Mouse (Mus musculus) ES-E14 (cell line): Measurements from ENCODE around the gene Tnik. TPM values are rescaled to one million over a fixed set of nuclear protein-coding genes. Genes with fewer than 3 reads are reported as not detected.
A peak's percentile ranks its signal among the peaks of the same experiment; 100 is the strongest.

ENCODE experiments used
- DNase-seq: peaks from one replicate; pipeline ENCODE4 v3.0.0-alpha.2; 2013; ENCODE audit warnings: low read depth, low spot score
- H3K27ac ChIP-seq: 2 replicates; pipeline ENCODE4 v1.5.1; 2012; ENCODE audit warnings: low read depth, mild to moderate bottlenecking, low read length, moderate library complexity, mixed read lengths; ENCODE audit not compliant: poor library complexity, insufficient read depth, severe bottlenecking
- H3K36me3 ChIP-seq: 2 replicates; pipeline ENCODE4 v1.6.1; 2012; ENCODE audit warnings: mild to moderate bottlenecking, low read length, moderate library complexity, mixed read lengths; ENCODE audit not compliant: control insufficient read depth, poor library complexity, insufficient read depth, severe bottlenecking
- H3K4me1 ChIP-seq, 2 experiments: fragments of 150-350 bp in 1 of 2; sonication (generic) in 1 of 2; 2 replicates each; pipeline ENCODE4 v1.6.1; 2012; ENCODE audit warnings: low read length in 2 of 2, mild to moderate bottlenecking in 1 of 2, mixed read lengths in 1 of 2; ENCODE audit not compliant: control insufficient read depth in 2 of 2, insufficient read depth in 2 of 2, poor library complexity in 1 of 2
- H3K4me3 ChIP-seq, 2 experiments: fragments of 150-350 bp in 1 of 2; sonication (generic) in 1 of 2; 2 replicates each; pipeline ENCODE4 v1.5.1; 2012; ENCODE audit warnings: low read length in 2 of 2, low read depth in 1 of 2, mild to moderate bottlenecking in 1 of 2, mixed read lengths in 1 of 2; ENCODE audit not compliant: insufficient read depth in 1 of 2, poor library complexity in 1 of 2, severe bottlenecking in 1 of 2
- H3K9ac ChIP-seq: 2 replicates; pipeline ENCODE4 v1.6.1; 2012; ENCODE audit warnings: low read depth, mild to moderate bottlenecking, low read length, mixed read lengths; ENCODE audit not compliant: poor library complexity, insufficient read depth, severe bottlenecking
- H3K9me3 ChIP-seq: fragments of 150-350 bp; sonication (generic); 2 replicates; pipeline ENCODE4 v1.6.1; 2012; ENCODE audit warnings: low read depth, mild to moderate bottlenecking, low read length; ENCODE audit not compliant: control insufficient read depth, insufficient read depth
- CHD2 ChIP-seq: IDR thresholded peaks from 2 replicates; pipeline ENCODE4 v1.6.1; 2014; ENCODE audit warnings: mild to moderate bottlenecking, low read depth, low read length, inconsistent platforms
- HCFC1 ChIP-seq: IDR thresholded peaks from 2 replicates; pipeline ENCODE4 v1.6.1; 2012; ENCODE audit warnings: low read length, inconsistent platforms, borderline replicate concordance; ENCODE audit not compliant: insufficient read depth
- MAFK ChIP-seq: IDR thresholded peaks from 2 replicates; pipeline ENCODE4 v1.6.1; 2014; ENCODE audit warnings: mild to moderate bottlenecking, low read depth, low read length, inconsistent platforms; ENCODE audit not compliant: insufficient read depth
- ZC3H11A ChIP-seq: IDR thresholded peaks from 2 replicates; pipeline ENCODE4 v1.6.1; 2012; ENCODE audit warnings: low read depth, mild to moderate bottlenecking, inconsistent platforms, low read length, borderline replicate concordance
- ZNF384 ChIP-seq: IDR thresholded peaks from 2 replicates; pipeline ENCODE4 v1.6.1; 2012; ENCODE audit warnings: low read depth, low read length, inconsistent platforms
- in situ Hi-C, 2 experiments: fragments of 600-800 bp; cut with MboI; formaldehyde crosslinking; loops; one replicate each; pipeline ENCODE4 v1.15.1; 2025; ENCODE audit warnings: low sequenced_read_pairs in 2 of 2, inconsistent platforms in 1 of 2; ENCODE audit not compliant: unreplicated experiment in 2 of 2
- total RNA-seq: library from RNA; depleted of rRNA; stranded (reverse); fragments of 300-350 nt; gene quantifications from 2 replicates; pipeline ENCODE4 v1.2.3, GENCODE M21; 2012

Tnik gene
- total RNA-seq, 1 experiment: 2.6 TPM

- in situ Hi-C loops: no loop called here
- Histone ChIP-seq H3K4me1 (no peaks in the 10 kb centered on the region), H3K27ac (no peak overlapping the region), H3K9me3 (no peaks in the 10 kb centered on the region), H3K36me3 (no peaks in the 10 kb centered on the region), H3K9ac (no peak overlapping the region), H3K4me3 (no peak overlapping the region)
- no peak for TF ChIP-seq ZC3H11A
- TF ChIP-seq HCFC1: no peak
- TF ChIP-seq MAFK: no peak
- TF ChIP-seq ZNF384: no peak
- no peak for TF ChIP-seq CHD2
- no peak for DNase-seq
Measured at GRCm38 (mm10) chr3:28558328-28558871, 295.4 kb downstream of the Tnik start.

DNA sequence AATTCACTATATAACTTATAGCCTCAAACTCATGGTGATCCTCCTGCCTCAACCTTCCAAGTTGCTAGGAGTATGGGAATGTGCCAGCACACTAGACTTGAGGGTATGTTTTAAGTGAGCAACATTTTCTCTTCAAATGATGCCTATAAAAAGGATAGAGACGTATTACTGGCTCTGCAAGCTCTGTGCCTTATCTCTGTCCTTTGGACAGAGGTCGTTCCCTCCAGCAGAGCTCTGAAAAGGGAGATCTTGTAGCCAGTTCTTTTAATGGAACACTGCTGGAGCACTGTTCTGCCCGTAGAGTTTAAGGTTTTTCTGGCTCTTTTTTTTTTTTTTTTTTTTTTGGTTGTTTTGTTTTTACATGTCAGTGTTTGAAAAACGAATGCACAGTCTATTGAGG lies 298.4 kb downstream of the Tnik start:
- no peak for DNase-seq
- TF ChIP-seq ZC3H11A (no peak), MAFK (no peak), ZNF384 (no peak), CHD2 (no peak), HCFC1 (no peak)
- in situ Hi-C loops: loop anchor here in 1 of 2 experiments (10.0 kb wide), 1 partner anchor 413 kb away; no protein-coding TSS in a partner anchor
- no peaks in the 10 kb centered on the region for H3K36me3 ChIP-seq
- H3K27ac ChIP-seq: no peak overlapping the region
- no peaks in the 10 kb centered on the region for H3K4me1 ChIP-seq
- no peak overlapping the region for H3K4me3 ChIP-seq
- no peak overlapping the region for H3K9ac ChIP-seq
- no peaks in the 10 kb centered on the region for H3K9me3 ChIP-seq

GRCm38 (mm10) chr3:28562612-28563332 lies 299.8 kb downstream of the Tnik start:
- H3K27ac ChIP-seq: no peak overlapping the region
- no peaks in the 10 kb centered on the region for H3K4me1 ChIP-seq
- H3K36me3 ChIP-seq: no peaks in the 10 kb centered on the region
- peak; percentile 44; the same call in 1 of the 2 replicates for TF ChIP-seq ZC3H11A
- no peak for TF ChIP-seq MAFK
- peak; percentile 41 for DNase-seq
- H3K9ac ChIP-seq: no peak overlapping the region
- in situ Hi-C loops: loop anchor here in 1 of 2 experiments (10.0 kb wide), 1 partner anchor 412 kb away; no protein-coding TSS in a partner anchor
- no peak overlapping the region for H3K4me3 ChIP-seq
- H3K9me3 ChIP-seq: no peaks in the 10 kb centered on the region

- Histone ChIP-seq H3K9me3 (no peaks in the 10 kb centered on the region), H3K9ac (no peak overlapping the region), H3K27ac (no peak overlapping the region), H3K4me1 (no peaks in the 10 kb centered on the region), H3K4me3 (no peak overlapping the region), H3K36me3 (no peaks in the 10 kb centered on the region)
- in situ Hi-C loops: loop anchor here in 1 of 2 experiments (10.0 kb wide), 1 partner anchor 410 kb away; no protein-coding TSS in a partner anchor
- peak; percentile 22 for DNase-seq
- TF ChIP-seq CHD2 (no peak), ZC3H11A (no peak), ZNF384 (no peak), MAFK (no peak), HCFC1 (no peak)
Measured at GRCm38 (mm10) chr3:28564370-28565357, 301.6 kb downstream of the Tnik start.
